Mouse (Mus musculus) liver, postnatal 0 days (tissue): ENCODE data around the gene Prss58.

Experiments used
- CTCF ChIP-seq: sonication (generic); IDR thresholded peaks from 2 replicates; pipeline ENCODE4 v1.5.1; 2016; ENCODE audit warnings: antibody characterized with exemption, low read depth
- EP300 ChIP-seq: IDR thresholded peaks from 2 replicates; pipeline ENCODE4 v1.6.1; 2016; ENCODE audit warnings: antibody characterized with exemption, low read depth, mild to moderate bottlenecking

GRCm38 (mm10) chr6:40891754-40892153, 8.4 kb downstream of the Prss58 start:
- TF ChIP-seq CTCF (no peak), EP300 (no peak)
